Mouse (Mus musculus) neural tube, embryonic 13.5 days (tissue): ENCODE measurements around the gene Naa50. TPM values are rescaled to one million over a fixed set of nuclear protein-coding genes. Genes with fewer than 3 reads are reported as not detected.

Experiments
- ATAC-seq: fragments of 200-750 bp; cut with Nextera tagmentation; 2 replicates; pipeline ENCODE4 v1.8.0; 2017; ENCODE audit warnings: low read depth, mild to moderate bottlenecking, moderate TSS enrichment, moderate library complexity
- H3K27ac ChIP-seq: fragments of 300-500 bp; sonication (generic); replicated peaks from 2 replicates; pipeline ENCODE4 v1.5.1; 2015; ENCODE audit warnings: moderate library complexity, mild to moderate bottlenecking, inconsistent platforms
- H3K27me3 ChIP-seq: fragments of 300-500 bp; sonication (generic); 2 replicates; pipeline ENCODE4 v1.6.1; 2015; ENCODE audit warnings: mild to moderate bottlenecking, inconsistent platforms
- H3K36me3 ChIP-seq: fragments of 300-500 bp; sonication (generic); 2 replicates; pipeline ENCODE4 v1.6.1; 2015; ENCODE audit warnings: mild to moderate bottlenecking, inconsistent platforms
- H3K4me1 ChIP-seq: fragments of 300-500 bp; sonication (generic); replicated peaks from 2 replicates; pipeline ENCODE4 v1.6.1; 2015; ENCODE audit warnings: inconsistent platforms
- H3K4me2 ChIP-seq: fragments of 300-500 bp; sonication (generic); 2 replicates; pipeline ENCODE4 v1.6.1; 2015; ENCODE audit warnings: inconsistent platforms, mild to moderate bottlenecking, moderate library complexity
- H3K4me3 ChIP-seq: fragments of 300-500 bp; sonication (generic); 2 replicates; pipeline ENCODE4 v1.5.1; 2015; ENCODE audit warnings: mild to moderate bottlenecking, inconsistent platforms
- H3K9ac ChIP-seq: fragments of 300-500 bp; sonication (generic); 2 replicates; pipeline ENCODE4 v1.6.1; 2015; ENCODE audit warnings: moderate library complexity, mild to moderate bottlenecking, inconsistent platforms
- H3K9me3 ChIP-seq: fragments of 300-500 bp; sonication (generic); 2 replicates; pipeline ENCODE4 v1.6.1; 2016; ENCODE audit warnings: inconsistent platforms
- WGBS: fragments of 180-500 bp; shearing (Covaris S2); methylation state at CpG from one replicate; pipeline ENCODE4 v1.1.7; 2015; 5-methylcytosine and 5-hydroxymethylcytosine counted together
- polyA plus RNA-seq: library from polyadenylated mRNA; unstranded; fragments of >200 nt; fragmentation: Nextera tagmentation; extraction: Ambion mirVana; gene quantifications from 2 replicates; pipeline ENCODE4 v1.2.1, GENCODE M21; 2015

Naa50 gene
- polyA plus RNA-seq, 1 experiment from 2014 or later = 54.8 TPM

DNA sequence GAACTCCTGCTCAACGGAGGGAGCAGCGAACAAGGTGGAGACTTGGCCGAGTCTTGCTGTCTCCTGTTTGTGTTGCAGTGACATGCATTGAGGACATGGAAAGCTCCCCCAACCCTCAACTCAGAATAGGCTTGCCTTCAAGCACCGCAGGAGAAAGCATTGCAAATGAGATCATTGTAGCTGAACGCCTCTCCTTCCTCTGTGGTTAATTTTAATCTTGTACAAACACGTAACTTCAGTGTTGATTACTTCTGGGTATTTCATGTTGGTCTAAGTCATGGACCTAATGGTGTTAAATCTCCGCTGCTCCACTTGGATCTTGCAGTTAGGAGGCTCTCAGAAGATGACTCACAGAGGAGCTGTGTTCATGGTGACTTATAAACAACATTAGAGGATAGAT lies 73.1 kb downstream of the Naa50 start:
- Histone ChIP-seq H3K4me2 (no peak overlapping the region), H3K27ac (no peak overlapping the region), H3K4me3 (no peak overlapping the region), H3K4me1 (no peaks in the 10 kb centered on the region), H3K9me3 (no peaks in the 10 kb centered on the region), H3K9ac (no peak overlapping the region), H3K27me3 (no peaks in the 10 kb centered on the region), H3K36me3 (peaks cover 86% of the 10 kb centered on the region)
- ATAC-seq = no peak
- WGBS = 96% methylated on average over 7 of the region's 7 CpGs

Other genes with a start within 250 kb of the Naa50 start
- 19.4 and 22.2 TPM in 2 replicates for gene Qtrt2, start 213.0 kb upstream of the Naa50 start, polyA plus RNA-seq
- gene Zdhhc23, start 160.0 kb upstream of the Naa50 start, polyA plus RNA-seq = 1.4 and 1.7 TPM in 2 replicates
- gene Gramd1c, start 76.5 kb upstream of the Naa50 start, polyA plus RNA-seq = 2.3 and 2.8 TPM in 2 replicates
- 91.6 and 95.5 TPM in 2 replicates for gene Atp6v1a, start 125 bp upstream of the Naa50 start, polyA plus RNA-seq
- gene Usf3, start 33.4 kb downstream of the Naa50 start, polyA plus RNA-seq = 1.9 and 3.6 TPM in 2 replicates
- gene Sidt1, start 193.4 kb downstream of the Naa50 start, polyA plus RNA-seq = 3.8 and 4.9 TPM in 2 replicates
- gene Spice1, start 207.3 kb downstream of the Naa50 start, polyA plus RNA-seq = 12.7 and 15.6 TPM in 2 replicates